Mouse (Mus musculus) cortical plate, adult 2 months (tissue): ENCODE results near the gene Brms1. TPM values are rescaled to one million over a fixed set of nuclear protein-coding genes. Genes with fewer than 3 reads are reported as not detected.

Experiments used
- H3K27ac ChIP-seq: fragments of 200-500 bp; 2 replicates; pipeline ENCODE4 v1.5.1; 2012; ENCODE audit warnings: low read length, control low read depth, inconsistent platforms; ENCODE audit not compliant: insufficient read depth
- H3K4me1 ChIP-seq: fragments of 200-500 bp; 2 replicates; pipeline ENCODE4 v1.6.1; 2011; ENCODE audit warnings: low read length; ENCODE audit not compliant: control insufficient read depth, insufficient read depth
- H3K4me3 ChIP-seq: fragments of 200-500 bp; 2 replicates; pipeline ENCODE4 v1.5.1; 2011; ENCODE audit warnings: mild to moderate bottlenecking, low read length, control low read depth; ENCODE audit not compliant: insufficient read depth
- CTCF ChIP-seq: fragments of 200-500 bp; IDR thresholded peaks from 2 replicates; pipeline ENCODE4 v1.5.1; 2011; ENCODE audit warnings: mild to moderate bottlenecking, control low read depth, low read length; ENCODE audit not compliant: insufficient read depth; ENCODE audit errors: extremely low read depth
- POLR2A ChIP-seq: fragments of 200-500 bp; IDR thresholded peaks from 2 replicates; pipeline ENCODE4 v1.6.1; 2011; ENCODE audit warnings: mild to moderate bottlenecking, low read length, control low read depth; ENCODE audit not compliant: insufficient read depth; ENCODE audit errors: extremely low read depth
- polyA plus RNA-seq: library from polyadenylated mRNA; depleted of rRNA; stranded (reverse); fragments of >200 nt; gene quantifications from 2 replicates; pipeline ENCODE4 v1.2.3, GENCODE M21; 2012

The Brms1 gene
- polyA plus RNA-seq, 1 experiment: 34.8 TPM

DNA sequence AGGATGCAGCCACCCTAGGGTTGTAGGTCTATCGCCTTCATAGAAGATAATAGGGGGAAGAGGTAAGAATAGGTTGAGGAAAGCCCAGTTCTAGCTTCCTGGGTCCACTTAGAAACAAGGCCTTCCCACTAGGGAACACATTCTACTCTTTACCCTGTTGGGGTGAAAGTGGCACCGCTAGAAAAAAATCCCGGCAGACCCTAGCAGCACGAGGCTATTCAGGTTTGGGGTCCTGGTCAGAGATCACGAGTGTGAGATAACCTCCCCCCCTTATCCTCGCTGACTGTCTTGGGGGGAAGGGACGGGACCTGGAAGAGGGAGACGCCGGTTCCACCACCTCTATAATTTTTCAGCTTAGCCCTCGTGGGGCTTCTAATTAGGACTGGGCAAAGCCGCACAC is 29.9 kb downstream of the Brms1 start:
- TF ChIP-seq CTCF (no peak), POLR2A (no peak)
- Histone ChIP-seq H3K4me3 (no peak overlapping the region; the same call in 1 of the 2 replicates), H3K4me1 (no peaks in the 10 kb centered on the region), H3K27ac (no peak overlapping the region)

DNA sequence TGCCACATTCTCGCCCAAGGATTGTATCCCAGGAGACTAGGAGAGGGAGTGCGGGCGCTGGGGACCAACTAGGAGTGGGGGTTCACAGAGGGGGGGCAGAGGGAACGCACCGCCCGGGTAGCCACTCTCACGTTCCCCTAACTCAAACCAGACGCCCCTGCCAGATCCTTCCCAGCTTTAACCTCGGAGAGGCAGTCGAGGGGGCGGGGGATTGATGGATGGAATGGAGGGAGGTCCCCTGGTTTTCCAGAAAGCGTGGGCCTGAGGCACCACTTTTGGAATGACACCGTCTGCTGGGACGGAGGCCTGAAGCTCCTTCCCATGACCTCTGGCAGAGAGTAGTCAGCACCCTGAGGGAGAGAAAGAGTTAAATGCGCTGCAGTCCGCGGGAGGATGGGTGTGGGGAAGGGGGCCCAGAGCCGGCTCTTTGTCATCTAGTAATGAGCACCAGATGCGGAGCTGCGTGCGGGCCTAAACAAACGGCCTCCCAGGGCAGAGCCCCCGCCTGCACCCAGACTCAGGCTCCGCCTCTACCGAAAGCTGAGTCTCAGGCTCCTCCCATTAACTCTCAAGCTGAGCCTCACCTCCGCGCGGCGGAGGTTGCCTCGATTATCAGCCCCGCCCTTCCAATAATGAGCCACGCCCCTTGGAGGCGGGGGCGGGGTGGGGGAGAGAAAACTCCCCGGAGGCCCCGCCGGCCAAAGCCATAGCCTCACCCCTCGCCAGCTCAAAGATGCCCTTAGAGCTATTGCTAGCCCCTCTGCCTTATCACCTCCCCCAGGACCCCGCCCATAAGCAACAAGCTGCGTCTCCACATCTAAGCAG is 30.6 kb downstream of the Brms1 start:
- Histone ChIP-seq H3K4me1 (no peaks in the 10 kb centered on the region), H3K4me3 (peak overlapping the region; percentile 34), H3K27ac (no peak overlapping the region)
- no peak for TF ChIP-seq POLR2A
- no peak for TF ChIP-seq CTCF

DNA sequence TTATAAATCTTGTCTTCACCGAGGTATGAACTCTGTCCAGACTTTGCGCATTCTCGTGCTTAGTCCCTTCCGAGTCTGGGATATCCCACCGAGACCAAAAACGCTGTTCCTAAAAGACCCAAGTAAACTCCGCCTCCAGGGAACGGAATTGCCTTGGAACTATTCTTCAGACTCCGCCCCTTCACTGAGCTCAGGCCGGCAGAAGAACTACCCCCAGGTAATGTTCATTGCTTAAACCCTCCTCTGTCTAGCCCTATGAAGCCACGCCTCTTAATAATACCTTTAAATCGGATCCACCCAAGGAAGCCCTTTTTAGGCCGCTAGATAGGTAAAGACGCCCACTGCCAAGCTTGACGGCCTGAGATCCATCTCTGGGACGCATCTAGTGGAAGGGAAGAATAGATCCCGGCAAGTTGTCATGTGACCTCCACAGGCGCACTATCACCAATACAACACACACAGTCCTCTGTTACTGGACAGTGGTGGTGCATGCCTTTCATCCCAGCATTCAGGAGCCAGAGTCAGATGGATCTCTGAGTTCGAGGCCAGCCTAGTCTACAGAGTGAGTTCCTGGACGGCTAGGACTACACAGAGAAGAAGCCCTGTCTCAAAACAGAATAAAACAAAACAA is 31.4 kb downstream of the Brms1 start:
- H3K4me3 ChIP-seq: peak overlapping the region; percentile 34
- no peak for TF ChIP-seq CTCF
- no peak for TF ChIP-seq POLR2A
- H3K27ac ChIP-seq: no peak overlapping the region

DNA sequence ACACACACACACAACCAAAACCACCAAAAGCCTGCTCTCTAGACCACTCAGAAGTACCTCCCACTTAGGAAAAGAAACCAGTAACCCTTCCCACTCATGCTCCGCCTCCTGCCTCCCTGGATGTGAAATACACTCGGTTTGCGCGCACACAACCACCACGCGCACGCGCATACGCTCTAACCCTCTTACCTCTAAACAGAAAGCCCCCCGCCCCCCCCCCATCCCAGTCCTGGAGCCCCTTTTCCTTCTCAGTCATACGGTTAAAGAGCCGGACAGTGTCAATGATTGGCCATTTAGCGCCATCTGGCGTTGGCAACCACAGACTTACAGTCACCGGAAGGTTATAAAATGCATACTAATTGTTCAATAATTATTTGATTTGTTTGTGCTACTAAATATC is 31.9 kb downstream of the Brms1 start:
- no peak for TF ChIP-seq POLR2A
- peak; percentile 51 for TF ChIP-seq CTCF
- Histone ChIP-seq H3K4me3 (no peak overlapping the region), H3K27ac (no peak overlapping the region)

More for the DNA sequence above, 31.4 kb downstream of the Brms1 start:
- H3K4me1 ChIP-seq: no peaks in the 10 kb centered on the region

DNA sequence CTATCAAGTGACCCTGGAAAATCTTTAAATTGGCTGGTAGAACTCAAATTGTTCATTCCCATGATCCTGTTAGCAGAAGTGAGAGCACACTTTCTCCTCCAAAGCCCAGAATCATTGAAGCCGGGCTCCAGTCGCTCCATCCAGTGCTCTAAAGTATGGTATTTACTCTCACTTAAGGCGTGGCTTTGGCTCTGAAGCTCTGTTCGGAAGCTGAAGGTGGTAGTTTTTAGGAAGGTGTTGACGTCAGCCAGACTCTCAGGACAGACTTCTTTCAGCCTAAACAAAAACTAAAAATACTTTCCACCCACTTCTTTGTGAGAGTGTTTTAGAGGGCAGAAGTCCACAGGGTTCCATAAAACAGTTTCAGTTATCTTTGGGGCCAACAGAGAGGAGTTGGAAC is 32.4 kb downstream of the Brms1 start:
- Histone ChIP-seq H3K4me1 (no peaks in the 10 kb centered on the region), H3K27ac (no peak overlapping the region), H3K4me3 (no peak overlapping the region)
- no peak for TF ChIP-seq CTCF
- TF ChIP-seq POLR2A: no peak

More for the DNA sequence above, 31.9 kb downstream of the Brms1 start:
- H3K4me1 ChIP-seq: no peaks in the 10 kb centered on the region

DNA sequence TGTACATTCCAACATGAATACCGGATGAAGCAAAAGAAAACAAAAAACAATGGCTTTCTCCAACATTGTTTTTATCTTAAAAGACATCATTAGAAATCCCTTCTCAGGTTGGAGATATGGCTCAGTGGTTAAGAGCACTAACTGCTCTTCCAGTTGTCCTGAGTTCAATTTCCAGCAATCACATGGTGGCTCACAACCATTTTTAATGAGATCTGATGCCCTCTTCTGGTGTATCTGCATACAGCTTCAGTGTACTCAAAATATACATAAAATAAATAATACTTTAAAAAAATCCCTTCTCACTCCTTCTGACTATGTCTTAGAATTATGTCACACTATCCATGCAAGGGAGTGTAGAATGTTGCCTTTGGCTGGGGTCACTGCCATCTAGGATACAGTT is 38.1 kb downstream of the Brms1 start:
- H3K4me1 ChIP-seq: no peaks in the 10 kb centered on the region
- no peak for TF ChIP-seq CTCF
- no peak for TF ChIP-seq POLR2A
- H3K27ac ChIP-seq: no peak overlapping the region
- no peak overlapping the region for H3K4me3 ChIP-seq

DNA sequence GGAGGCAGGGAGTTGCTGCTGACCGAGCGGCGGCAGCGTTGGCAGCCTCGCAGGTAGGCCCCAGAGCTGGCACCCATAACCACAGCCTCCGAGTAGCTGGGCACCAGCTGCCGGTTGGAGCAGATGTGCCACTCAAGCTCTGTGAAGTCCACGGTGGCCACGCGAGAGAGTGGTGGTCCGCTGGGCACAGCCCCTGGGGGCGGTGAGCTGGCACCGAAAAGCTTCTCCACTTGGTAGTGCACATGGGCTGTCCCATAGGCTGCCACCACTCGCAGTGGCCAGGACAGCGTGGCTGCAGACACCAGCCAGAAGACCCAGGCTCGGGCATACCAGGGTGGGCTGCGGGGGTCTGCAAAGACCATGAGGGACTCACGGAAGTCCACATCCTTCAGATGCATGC is 40.9 kb downstream of the Brms1 start:
- Histone ChIP-seq H3K4me3 (peak overlapping the region; percentile 25; the same call in 1 of the 2 replicates), H3K4me1 (no peaks in the 10 kb centered on the region), H3K27ac (no peak overlapping the region)
- TF ChIP-seq POLR2A: no peak
- no peak for TF ChIP-seq CTCF

DNA sequence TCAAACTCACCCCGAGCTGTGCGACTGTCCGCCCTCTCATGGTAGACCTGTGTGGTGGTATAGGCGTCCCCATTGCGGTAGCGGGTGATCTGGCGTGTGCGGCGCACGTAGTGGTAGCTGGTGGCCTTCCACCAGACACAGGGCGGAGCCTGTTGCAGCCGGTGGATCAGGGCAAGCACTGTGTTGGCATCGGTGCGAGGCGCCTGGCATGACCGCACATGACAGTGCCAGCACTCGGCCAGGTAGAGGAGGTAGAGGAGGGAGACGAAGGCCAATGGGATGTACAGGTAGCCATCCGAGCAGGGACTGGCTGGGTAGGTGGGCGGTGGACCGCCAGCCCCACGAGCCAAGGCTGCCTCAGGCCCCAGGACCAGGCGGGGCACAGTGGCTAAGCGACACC is 41.4 kb downstream of the Brms1 start:
- TF ChIP-seq CTCF (no peak), POLR2A (no peak)
- Histone ChIP-seq H3K27ac (no peak overlapping the region), H3K4me1 (no peaks in the 10 kb centered on the region), H3K4me3 (peak overlapping the region; percentile 25)

DNA sequence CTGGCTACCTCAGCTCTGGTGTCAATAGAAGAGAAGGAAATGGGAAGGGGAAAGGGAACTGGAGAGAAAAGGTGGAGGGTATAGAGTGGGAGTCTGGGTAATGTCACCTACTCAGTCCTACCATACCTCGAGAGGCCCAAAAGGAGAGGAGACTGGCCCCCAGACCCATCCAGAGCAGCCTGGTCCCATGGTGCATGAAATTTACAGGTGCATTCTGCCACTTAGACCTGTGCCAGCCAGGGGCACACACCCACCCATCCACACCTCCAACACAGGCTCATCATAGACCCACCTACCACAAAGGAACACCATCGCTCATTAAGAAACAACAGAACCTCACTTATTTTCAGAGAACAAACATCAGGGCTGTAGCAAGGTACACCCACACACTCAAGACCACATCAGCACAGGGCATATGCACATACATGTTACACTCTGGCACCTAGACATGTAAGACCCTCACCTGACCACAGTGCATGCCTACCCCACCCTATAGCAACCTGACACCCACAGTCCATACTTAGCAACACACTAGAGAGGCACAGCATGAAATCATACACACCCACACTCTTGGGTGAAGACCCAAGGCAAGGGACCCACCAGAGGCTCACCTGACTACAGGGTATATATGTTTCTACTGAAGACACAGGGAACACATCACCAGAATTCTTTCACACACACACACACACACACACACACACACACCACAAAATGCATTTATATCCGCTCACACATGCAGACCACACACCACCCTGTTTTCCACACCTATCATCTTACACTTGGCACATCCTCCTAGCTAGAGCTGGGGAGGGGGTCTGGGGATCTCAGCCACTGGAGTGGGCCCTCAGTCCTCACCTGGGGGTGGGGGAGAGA is 43.0 kb downstream of the Brms1 start:
- Histone ChIP-seq H3K4me3 (peak overlapping the region; percentile 99), H3K4me1 (no peaks in the 10 kb centered on the region), H3K27ac (peak overlapping the region; percentile 98)
- TF ChIP-seq POLR2A (no peak; the same call in 1 of the 2 replicates), CTCF (no peak)

DNA sequence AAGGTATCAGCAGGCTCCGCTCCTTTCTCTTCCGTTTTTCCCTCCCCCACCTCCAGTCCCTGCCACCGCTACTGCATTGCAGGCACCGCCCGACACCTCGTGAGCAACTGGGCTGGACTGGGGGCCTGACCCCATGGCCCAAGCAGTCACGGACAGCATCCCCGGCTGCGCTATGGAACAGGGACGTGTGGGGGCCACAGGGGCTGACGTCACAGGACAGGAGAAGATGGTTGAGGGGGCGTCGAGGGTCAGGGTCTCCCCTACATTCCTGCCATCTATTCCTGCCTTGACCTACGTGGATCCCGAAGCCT is 43.6 kb downstream of the Brms1 start:
- Histone ChIP-seq H3K4me3 (peak overlapping the region; percentile 99), H3K4me1 (no peaks in the 10 kb centered on the region), H3K27ac (peak overlapping the region; percentile 98)
- TF ChIP-seq POLR2A: no peak
- no peak for TF ChIP-seq CTCF
